Mouse (Mus musculus) heart, postnatal 0 days (tissue): Measurements from ENCODE around the gene Tmie.

ENCODE experiments used
- CTCF ChIP-seq: IDR thresholded peaks from 2 replicates; pipeline ENCODE4 v1.5.1; 2016; ENCODE audit warnings: antibody characterized with exemption, control low read depth, low read depth
- EP300 ChIP-seq: IDR thresholded peaks from 2 replicates; pipeline ENCODE4 v1.6.1; 2016; ENCODE audit warnings: antibody characterized with exemption, low read depth

- TF ChIP-seq CTCF, result no peak
- no peak for TF ChIP-seq EP300
Measured at GRCm38 (mm10) chr9:110901204-110901603, 21.3 kb upstream of the Tmie start.
